Mouse (Mus musculus): Measurements from ENCODE around the gene Otog. TPM values are rescaled to one million over a fixed set of nuclear protein-coding genes. Genes with fewer than 3 reads are reported as not detected.

The Otog gene
- polyA plus RNA-seq (2017; shearing (Covaris generic)), result not detected

DNA sequence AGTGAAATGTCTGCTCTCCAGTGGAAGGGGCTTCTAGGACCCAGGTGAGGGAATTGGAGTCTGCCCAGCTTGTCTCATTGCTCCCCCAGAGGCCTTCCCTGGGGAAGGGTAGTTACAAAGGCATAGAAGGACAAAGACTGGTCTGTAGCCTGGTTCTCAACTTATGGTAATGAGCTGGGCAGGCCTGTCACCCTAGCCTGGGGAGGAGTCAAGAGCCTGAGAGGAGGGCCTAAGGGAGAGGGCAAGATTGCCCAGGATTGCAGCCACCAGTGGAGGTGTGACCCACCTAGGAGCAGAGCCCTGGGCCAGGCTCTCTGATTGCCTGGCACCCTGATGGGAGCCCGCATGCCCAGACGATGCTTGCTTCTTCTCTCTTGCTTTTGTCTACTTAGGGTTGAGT lies at the start of gene Otog:
TSS of gene Otog (plus strand) at position 292 of the 400 bp plus-strand sequence.
- ATAC-seq, result no peak

DNA sequence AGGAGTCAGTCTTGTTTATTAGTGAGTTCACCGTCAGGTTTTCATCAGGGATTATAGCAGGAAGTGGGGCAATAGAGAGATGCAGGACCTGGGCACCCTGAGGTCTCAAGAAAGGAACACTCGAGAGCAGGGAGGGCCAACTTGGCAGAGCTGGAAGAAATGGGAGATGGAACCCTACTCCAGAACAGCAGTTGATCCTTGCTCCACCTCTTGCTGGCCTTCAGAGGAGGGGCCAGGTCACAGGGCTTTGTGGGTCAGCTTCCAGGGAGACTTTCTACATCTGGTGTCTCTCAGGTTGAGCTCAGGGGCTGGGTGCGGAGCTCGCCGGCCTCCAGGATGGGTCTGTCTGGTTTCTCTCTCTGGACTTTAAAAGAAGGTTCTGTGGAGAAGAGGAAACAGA lies 45.4 kb upstream of the Otog start:
- ATAC-seq, result no peak

DNA sequence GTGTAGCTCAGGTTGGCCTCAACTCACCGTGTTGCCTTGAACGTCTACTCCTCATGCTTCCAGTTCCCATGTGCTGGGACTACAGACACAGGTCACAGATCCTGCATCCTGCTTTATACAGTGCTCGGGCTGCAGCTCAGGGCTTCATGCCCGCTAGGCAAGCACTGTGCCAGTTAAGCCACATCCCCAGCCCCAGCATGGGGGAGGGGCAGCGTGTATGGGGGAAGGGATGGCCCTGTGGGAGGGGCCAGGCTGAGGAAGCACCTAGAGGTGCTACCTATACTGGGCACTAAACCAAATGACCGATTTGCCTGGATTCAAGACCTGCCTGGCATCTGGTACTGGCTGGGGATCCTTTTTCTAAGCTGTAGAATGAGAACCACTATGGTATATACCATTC lies 40.8 kb upstream of the Otog start:
- ATAC-seq, result no peak

DNA sequence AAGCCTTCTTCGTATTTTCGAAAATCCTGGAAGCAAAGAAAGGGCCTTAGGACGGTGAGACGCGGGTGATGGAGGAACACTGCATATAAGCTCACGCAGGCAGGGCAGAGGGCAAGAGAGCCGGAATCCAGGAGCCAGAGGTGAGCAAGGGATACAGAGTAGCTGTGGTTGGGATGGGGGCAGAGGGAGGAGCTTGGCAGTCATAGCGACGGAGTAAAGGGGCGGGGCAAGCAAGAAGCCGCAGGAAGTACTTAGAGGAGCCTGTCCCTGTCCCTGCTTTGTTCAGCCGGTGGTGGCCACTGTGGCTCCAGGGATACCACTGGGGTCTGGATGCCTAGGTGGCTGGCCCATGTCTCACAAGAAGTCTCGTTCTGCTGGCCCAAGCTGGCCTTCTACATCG lies 39.1 kb upstream of the Otog start:
- ATAC-seq, result no peak

DNA sequence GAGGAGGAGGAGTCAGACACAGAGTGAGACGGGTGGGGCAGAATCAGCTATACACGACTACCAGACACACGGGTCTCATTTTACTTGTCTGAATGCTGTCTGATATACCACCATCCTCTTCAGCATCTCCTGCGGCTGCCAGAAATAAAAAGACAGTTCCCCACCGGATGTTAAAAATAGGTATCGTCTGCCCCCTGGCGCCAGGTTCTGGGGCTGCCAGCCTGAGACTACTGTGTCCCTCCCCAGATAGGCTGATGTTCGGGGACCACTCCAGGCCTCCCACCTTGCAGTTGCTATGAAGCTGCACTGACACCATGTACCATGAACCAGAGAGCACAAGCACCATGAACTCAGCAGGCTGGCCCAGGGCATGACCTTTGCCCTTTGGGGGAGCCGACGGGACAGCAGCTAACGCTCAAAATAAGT lies 36.7 kb upstream of the Otog start:
- ATAC-seq, result no peak

DNA sequence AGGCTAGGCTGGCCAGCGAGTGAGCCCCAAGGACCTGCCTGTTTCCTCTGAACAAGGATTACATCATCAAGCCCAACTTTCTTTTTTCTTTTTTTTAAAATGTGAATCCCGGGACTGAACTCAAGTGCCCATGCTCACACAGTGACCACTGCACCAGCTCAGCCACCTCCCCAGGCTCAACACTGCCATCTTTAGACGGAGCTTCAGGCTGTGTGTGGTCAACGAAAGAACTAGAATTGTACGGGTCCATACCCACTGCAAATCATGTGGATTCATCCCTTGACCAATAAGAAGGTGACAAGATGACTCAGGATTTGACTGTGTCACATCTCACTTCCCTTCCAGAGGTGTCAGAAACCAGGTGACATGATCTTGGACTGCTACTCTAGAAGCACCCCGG lies 36.0 kb upstream of the Otog start:
- no peak for ATAC-seq

DNA sequence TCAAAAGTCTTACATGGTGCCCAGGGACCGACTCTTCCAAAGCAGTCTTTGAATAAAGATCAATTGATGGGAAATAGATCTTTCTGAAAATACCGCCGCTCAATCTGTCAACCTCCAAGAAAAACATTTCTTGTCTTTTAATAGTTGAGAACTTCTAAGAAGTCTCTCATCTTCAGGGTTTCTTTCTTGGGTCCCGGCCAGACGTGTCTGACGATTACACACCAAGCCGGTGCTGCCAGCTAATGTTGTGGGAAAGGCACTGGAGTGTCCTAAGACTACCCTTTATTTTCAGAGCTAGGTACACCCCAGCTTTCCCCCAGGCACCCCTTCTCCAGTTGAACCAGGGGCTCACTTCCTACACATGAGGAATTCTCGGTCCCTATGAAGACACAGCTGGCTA lies 32.7 kb upstream of the Otog start:
- no peak for ATAC-seq

DNA sequence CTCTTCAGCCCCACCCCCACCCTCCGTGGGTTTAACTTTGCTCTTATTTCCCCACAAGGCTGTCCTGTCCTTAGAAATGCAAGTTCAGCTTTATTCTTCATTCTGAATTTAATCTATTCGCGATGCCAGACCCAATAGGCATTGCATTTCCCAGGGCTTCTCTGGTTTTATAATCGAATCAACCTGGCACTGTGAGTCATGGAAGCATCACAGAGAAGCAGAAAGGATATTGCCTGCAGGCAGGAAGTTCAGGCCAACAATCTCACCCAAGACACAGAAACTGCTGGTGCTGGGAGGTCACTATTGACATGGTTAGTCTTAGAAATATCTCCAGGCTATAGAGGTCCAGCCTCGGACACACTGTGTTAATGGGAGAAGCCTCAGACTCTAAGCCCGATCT lies 30.5 kb upstream of the Otog start:
- no peak for ATAC-seq

DNA sequence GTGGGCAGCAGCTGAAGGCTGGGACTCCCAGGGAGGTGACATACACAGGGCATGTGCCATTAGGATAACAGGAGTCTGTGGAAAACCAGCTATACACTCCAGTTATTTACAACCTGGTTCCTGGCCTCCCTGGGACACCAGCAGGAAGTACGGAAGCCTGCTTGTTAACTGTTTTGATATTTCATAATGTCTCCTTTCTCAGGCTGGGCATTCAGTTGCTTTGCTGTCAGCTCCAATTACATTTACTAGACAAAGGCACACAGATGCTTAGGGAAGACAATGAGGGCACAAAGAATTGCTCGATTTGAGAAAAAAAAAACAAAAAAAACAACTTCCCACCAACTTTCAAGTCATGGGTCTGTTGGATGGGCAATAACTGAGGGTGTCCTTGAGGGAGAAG lies 24.3 kb upstream of the Otog start:
- no peak for ATAC-seq

DNA sequence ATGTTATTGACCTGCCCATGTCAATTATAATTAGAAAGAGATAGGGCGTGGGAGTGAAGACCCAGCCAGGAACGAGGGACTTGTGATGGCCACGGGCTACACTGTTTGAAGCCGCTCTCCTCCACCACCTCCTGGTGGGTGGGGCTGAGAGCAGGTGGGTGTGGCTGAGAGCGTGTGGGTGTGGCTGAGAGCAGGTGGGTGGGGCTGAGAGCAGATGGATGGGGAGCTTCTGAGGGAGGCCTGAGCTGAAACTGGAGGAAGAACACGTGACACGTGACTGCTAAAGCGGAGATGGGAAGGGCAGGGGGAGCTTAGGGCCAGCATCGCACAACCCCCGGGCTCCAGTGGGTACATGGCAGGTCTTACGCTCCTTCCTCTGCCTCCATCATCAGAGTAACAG lies 22.4 kb upstream of the Otog start:
- no peak for ATAC-seq

DNA sequence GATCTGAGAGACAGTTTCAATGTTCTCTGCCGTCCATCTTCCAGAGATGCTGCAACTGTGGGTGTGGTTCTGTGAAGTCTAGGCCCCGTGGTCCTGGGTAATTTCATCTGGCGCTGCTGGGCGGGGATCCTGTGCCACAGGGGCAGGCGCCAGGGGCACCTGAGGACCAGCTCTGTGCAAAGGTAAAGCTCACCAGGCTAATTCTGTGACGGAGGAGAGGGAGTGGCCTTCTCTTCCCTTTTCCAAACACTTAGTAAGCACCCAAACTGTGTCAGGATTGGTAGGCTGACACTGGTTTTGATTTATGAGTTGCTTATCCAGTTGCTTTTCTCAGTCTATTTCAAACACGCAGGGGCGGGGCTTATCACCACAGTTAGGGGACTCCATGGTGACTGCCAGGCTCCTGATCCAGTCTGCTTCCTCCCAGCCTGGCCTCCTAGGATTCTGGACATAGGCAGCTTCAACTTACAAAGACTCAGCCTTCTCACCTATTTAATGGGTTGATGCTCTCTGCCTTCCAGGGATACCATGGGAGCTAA lies 20.1 kb upstream of the Otog start:
- ATAC-seq, result no peak

DNA sequence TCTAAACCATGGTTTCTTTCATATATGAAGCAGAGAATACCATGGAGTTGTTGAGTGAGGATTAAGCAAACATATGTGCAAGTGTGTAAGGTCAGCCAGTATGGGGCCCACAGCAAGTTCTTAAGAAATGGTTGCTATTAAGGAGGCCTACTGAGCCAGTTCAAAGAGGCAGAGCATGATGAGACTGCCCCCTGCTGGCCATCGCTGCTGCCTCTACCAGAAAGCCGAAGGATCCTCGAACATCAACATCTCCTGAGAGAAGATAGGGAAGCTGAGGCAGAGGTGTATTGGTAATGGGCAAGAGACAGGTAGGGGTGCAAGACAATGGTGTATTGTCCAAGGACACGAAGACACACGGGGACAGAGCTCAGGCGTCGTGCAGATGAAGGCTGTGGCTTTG lies 14.5 kb upstream of the Otog start:
- no peak for ATAC-seq

DNA sequence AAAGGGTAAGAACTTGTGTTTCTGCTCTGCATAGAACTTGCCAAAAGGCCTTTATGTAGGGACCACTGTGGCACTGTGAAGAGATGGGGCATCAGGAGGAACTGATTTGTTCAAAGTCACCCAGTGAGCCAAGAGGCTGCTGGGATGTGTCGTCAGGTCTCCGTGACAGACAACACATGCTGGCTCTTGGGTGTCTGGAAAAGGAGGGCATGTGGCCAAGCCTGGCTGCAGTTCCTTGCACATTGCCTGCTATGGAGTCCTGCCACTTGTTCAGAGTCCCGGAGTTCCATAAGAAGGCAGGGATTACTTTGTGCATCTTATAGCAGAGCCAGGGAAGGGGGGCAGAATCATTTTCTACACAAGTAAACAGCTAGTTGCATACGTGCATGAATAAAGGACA lies 13.9 kb upstream of the Otog start:
- no peak for ATAC-seq

DNA sequence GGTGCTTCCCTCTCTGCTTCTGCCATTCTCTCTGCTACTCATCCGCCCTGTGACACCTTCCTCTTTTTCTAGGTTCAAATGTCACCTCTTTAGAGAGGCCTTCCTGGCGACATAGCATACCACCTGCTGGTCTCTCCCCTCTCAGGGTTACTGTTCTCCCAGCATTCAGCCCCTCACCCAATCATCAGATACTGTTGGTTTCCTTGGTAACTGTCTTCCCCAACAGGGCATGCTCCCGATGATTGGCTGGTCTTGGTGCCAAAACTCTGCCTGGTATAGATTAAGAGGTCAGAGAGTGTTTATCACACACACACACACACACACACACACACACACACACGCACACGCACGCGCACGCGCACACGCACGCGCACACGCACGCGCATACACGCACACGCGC lies 4.8 kb upstream of the Otog start:
- ATAC-seq, result no peak

DNA sequence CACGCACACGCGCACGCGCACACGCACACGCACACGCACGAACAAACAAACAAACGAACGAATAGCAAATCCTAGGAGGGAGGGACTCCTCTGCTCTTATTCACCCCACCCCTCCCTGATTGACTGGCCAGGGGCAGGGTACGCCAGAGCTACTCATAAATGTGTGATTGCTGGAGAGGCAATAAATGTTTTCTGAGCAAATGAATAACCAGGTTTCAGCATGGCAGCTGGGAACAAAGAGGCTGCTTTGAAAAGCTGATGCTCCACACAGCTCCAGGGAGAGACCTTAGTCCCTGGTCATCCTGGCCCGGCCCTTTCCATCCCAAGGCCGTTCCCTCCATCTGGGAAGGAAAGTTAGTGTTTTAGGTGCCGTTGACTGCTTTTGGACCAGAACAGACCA lies 4.4 kb upstream of the Otog start:
- no peak for ATAC-seq

DNA sequence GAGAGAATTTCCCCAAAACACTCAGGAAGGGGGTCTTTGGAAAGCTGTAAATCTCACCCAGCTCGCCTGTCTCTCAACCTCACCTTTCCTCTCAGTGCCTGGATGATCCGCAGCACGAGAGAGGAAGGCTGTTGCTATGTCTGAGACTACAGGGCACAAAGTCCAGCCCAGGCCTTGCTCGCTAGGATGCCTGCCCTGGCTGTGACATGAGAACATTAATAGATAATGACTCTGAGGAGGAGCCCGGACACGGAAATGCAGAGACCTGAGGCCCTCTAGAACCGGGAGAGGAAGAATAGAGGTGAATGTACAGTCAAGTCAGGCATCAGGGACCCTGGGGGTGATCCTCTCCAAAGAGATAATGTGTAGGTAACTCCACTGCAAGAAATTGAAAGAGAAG lies 3.6 kb upstream of the Otog start:
- no peak for ATAC-seq

DNA sequence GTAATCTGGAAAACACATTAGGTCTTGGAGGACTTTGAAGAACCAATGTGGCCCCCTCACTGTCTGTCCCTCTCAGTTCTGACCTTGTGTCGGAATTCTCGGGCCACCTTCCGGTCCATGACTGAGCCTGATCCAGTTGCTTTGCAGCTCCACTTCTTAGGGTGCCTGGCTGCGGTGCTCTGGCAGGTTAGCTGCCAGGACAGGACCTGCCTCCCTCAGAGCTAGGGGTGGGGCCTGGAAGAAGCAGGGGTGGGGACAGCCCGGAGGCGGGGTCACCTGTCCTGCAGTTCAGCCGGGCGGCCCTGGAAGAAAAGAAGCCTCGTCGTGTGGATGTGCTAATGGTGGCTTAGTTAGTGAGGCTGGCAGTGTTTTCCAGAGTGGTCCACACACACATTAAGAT lies 2.4 kb upstream of the Otog start, which contains the start of gene Ush1c:
TSS of gene Ush1c (minus strand) at position 158 of the 400 bp plus-strand sequence.
- ATAC-seq, result no peak

DNA sequence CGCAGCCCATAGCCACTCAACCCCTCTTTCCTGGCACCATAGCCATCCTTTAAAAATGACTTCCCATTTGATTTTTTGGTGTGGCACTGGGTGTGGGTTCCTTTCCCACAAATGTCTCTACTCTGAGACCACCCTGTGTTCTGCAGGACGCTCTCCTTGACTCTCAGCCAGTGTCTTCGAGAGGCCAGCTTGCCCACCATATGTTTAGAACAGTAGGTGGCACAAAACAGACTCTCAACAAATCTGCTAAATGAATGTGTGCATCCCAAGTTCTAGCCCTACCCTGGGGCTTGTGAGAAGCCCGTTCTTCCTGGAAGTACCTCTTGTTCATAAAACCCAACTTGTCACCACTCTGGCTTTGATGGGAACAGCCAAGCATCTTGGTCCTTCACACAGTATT lies 696 bp upstream of the Otog start:
- no peak for ATAC-seq

DNA sequence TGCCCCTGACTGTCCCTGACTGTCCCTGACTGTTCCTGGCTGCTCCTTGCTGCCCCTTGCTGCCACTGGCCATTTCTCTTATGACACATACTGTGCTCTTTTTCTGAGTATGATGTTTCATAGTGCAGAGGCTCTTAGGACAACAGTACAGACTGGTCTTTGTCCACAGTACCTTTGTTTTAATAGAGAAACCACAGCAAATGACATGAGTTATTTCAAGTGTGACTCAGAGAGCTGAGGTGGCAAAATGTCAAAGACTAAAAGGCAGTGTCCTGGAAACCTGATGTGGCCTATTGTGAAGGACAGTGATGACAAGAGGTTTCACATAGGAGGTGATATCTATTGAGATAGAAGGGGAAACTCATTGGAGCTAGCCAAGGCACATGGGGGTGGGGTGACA lies 6.1 kb downstream of the Otog start:
- no peak for ATAC-seq

DNA sequence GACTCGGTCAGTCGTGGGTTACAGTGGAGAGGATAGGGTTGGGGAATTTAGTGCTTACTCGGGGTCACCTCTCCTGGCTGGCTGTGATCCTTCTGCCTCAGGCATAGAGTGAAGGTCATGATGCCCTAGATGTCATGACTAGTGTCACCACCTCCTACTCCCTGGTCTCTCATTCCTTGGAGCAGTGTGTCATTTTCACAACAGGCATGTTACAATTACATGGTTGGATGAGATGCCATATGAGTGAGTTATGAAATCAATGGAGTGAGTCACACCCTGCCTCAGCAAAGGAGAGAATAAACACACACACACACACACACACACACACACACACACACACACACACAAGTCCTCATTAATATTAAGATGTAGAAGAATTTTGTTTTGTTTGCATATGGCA lies 6.8 kb downstream of the Otog start:
- no peak for ATAC-seq

DNA sequence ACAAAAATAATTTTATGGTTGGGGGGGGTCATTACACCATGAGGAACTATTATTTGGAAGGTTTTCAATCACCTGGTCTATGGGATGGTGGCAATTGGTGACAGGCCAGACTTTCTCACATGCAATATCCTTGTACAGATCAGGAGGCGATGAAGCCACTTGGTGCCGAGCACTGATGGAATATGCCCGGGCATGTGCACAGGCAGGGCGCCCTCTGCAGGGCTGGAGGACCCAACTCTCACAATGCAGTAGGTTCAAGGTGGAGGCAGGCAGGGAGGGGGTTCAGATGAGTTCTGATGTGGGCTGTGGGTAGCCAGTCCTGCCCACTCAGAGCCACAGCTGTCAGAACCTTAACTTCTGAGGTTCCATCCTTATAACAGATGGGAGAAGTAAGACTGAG lies 11.1 kb downstream of the Otog start:
- no peak for ATAC-seq

DNA sequence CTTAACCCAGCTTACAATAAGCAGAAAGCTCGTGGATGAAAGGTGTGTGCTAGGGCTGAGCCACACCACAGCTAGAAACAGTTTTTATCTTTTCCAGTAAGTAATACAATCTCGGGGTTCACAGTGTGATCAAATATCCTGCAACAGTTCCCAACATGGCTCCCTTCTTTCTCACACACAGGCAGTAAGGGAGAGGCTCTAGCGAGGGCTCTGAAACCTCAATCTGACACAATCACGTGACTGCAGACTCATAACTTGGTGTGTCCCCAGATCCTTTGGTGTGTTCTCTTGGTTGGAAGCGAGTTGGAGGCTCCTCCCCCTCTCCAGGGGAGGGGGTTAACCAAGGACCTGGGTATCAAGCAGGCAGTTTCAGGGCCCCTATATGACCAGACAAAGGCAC lies 35.4 kb downstream of the Otog start:
- ATAC-seq, result no peak

DNA sequence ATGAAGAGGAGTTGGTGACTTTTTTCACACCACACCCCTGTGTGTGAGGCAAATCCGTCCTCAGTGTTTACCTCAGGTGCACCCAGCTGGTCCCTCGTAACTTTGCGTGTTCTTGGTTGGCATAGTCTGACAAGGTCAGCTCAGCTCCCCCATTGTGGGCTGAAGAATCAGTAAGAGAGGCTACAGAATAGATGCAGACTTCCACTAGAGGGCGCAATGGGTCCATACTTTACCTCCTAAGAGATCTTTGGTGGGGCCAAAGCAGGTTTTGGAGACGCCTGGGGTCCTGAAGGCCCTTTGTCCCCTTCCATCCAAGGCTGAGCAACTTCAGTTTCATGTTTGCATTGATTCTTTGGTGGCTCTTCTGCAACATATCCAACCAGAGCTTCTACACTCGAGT lies 39.2 kb downstream of the Otog start:
- no peak for ATAC-seq

DNA sequence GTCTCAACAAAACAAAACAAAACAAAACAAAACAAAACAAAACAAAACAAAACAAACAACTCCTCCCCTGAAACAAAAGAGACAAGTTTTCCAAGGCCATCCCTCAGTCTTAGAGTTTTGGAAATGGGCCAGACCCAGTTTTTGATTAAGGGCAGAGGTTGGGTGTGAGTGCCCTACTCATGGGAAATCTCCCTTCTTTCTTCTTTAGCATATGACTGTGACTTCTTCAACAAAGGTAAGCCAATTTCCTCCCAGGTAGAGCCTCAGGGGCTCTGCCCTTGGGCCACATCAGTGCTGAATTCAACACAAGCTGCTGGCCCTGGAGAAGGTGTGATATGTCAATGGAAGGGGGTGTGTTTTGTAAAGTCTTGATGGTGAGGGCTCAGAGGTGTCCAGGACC lies 40.1 kb downstream of the Otog start:
- ATAC-seq, result no peak

DNA sequence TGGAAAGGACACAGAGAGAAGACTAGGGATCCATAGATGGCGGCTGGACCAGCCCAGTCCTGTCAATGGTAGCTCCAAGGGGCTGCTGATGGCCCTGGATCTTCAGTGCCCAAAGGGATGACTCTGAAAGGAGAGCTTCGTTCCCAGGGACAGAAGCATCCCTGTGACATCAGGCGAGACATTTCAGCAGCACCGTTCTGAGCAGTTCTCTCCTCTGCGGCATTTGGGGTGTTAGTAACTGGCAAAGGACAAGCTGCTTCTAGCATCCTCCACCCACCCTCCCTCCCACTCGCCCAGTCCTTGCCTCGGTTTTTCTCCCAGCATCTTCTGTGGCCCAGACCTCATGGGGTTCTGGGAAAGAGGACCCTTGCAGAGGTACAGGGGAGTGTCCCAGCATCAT lies 41.5 kb downstream of the Otog start:
- ATAC-seq, result no peak

DNA sequence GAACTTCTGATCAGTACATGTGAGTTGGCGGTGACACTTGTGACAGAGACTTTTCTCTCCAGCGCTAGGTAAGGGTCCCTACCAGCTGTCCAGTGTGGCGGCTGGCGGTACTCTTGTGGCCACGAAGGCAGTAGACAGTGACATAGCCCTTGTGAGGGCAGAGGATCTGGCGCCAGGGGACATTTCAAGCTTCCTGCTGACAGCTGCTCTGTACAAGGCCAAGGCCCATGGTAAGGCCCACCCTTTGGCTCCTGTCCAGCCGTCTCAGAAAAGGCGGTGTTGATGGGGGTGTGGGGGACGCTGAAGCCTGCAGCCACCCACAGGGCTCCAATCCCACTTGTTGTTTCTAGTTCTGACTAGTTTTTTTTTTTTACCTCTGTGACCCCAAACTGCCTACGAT lies 42.9 kb downstream of the Otog start:
- ATAC-seq, result no peak

Measured in CD4-positive, CD25-positive, alpha-beta regulatory T cell, adult 4 months (primary cell).